Mouse (Mus musculus) neural tube, embryonic 15.5 days (tissue): ENCODE data around the gene Dek. TPM values are rescaled to one million over a fixed set of nuclear protein-coding genes. Genes with fewer than 3 reads are reported as not detected.

Source experiments
- ATAC-seq: fragments of 200-750 bp; cut with Nextera tagmentation; 2 replicates; pipeline ENCODE4 v1.8.0; 2017; ENCODE audit warnings: mild to moderate bottlenecking, moderate TSS enrichment, moderate library complexity; ENCODE audit not compliant: low FRiP score
- H3K27ac ChIP-seq: fragments of 300-500 bp; sonication (generic); replicated peaks from 2 replicates; pipeline ENCODE4 v1.5.1; 2015; ENCODE audit warnings: mild to moderate bottlenecking, inconsistent platforms
- H3K27me3 ChIP-seq: fragments of 300-500 bp; sonication (generic); replicated peaks from 2 replicates; pipeline ENCODE4 v1.6.1; 2015; ENCODE audit warnings: inconsistent platforms
- H3K36me3 ChIP-seq: fragments of 300-500 bp; sonication (generic); 2 replicates; pipeline ENCODE4 v1.6.1; 2015; ENCODE audit warnings: inconsistent platforms
- H3K4me1 ChIP-seq: fragments of 300-500 bp; sonication (generic); 2 replicates; pipeline ENCODE4 v1.6.1; 2015; ENCODE audit warnings: inconsistent platforms
- H3K4me2 ChIP-seq: fragments of 300-500 bp; sonication (generic); 2 replicates; pipeline ENCODE4 v1.6.1; 2015; ENCODE audit warnings: inconsistent platforms, mild to moderate bottlenecking, moderate library complexity
- H3K4me3 ChIP-seq: fragments of 300-500 bp; sonication (generic); replicated peaks from 2 replicates; pipeline ENCODE4 v1.5.1; 2015; ENCODE audit warnings: mild to moderate bottlenecking, inconsistent platforms
- H3K9ac ChIP-seq: fragments of 300-500 bp; sonication (generic); replicated peaks from 2 replicates; pipeline ENCODE4 v1.6.1; 2015; ENCODE audit warnings: mild to moderate bottlenecking, inconsistent platforms
- H3K9me3 ChIP-seq: fragments of 300-500 bp; sonication (generic); replicated peaks from 2 replicates; pipeline ENCODE4 v1.6.1; 2016; ENCODE audit warnings: inconsistent platforms
- WGBS: fragments of 180-500 bp; shearing (Covaris S2); methylation state at CpG from one replicate; pipeline ENCODE4 v1.1.7; 2015; ENCODE audit warnings: mixed read lengths; 5-methylcytosine and 5-hydroxymethylcytosine counted together
- polyA plus RNA-seq: library from polyadenylated mRNA; unstranded; fragments of >200 nt; fragmentation: Nextera tagmentation; extraction: Ambion mirVana; gene quantifications from 2 replicates; pipeline ENCODE4 v1.2.1, GENCODE M21; 2015

Dek gene
- polyA plus RNA-seq, 1 experiment from 2014 or later = 107 TPM

- 92% methylated on average over 8 of the region's 8 CpGs for WGBS
- ATAC-seq = no peak
- Histone ChIP-seq H3K36me3 (no peaks in the 10 kb centered on the region), H3K27ac (no peak overlapping the region), H3K27me3 (no peaks in the 10 kb centered on the region), H3K4me1 (no peaks in the 10 kb centered on the region), H3K9me3 (no peaks in the 10 kb centered on the region), H3K4me2 (no peak overlapping the region), H3K4me3 (no peak overlapping the region), H3K9ac (no peak overlapping the region)
Observed at GRCm38 (mm10) chr13:47133058-47133457, 27.1 kb upstream of the Dek start.

GRCm38 (mm10) chr13:47129090-47129489 lies 23.1 kb upstream of the Dek start:
- 65% methylated on average over 4 of the region's 4 CpGs for WGBS
- no peaks in the 10 kb centered on the region for H3K9me3 ChIP-seq

GRCm38 (mm10) chr13:47125595-47125994 lies 19.6 kb upstream of the Dek start:
- H3K9me3 ChIP-seq = no peaks in the 10 kb centered on the region
- 72% methylated on average over 5 of the region's 5 CpGs for WGBS
- ATAC-seq = no peak
- no peak overlapping the region for H3K9ac ChIP-seq
- no peak overlapping the region for H3K4me3 ChIP-seq
- H3K36me3 ChIP-seq = no peaks in the 10 kb centered on the region
- H3K4me2 ChIP-seq = no peak overlapping the region
- H3K27me3 ChIP-seq = peaks cover 17% of the 10 kb centered on the region; the same call in 1 of the 2 replicates
- no peak overlapping the region for H3K27ac ChIP-seq
- H3K4me1 ChIP-seq = peaks cover 20% of the 10 kb centered on the region

More at GRCm38 (mm10) chr13:47129090-47129489, 23.1 kb upstream of the Dek start:
- Histone ChIP-seq H3K4me3 (no peak overlapping the region), H3K9ac (no peak overlapping the region), H3K4me1 (no peaks in the 10 kb centered on the region), H3K27ac (no peak overlapping the region), H3K4me2 (no peak overlapping the region), H3K27me3 (no peaks in the 10 kb centered on the region), H3K36me3 (no peaks in the 10 kb centered on the region)
- ATAC-seq = no peak

- Histone ChIP-seq H3K36me3 (no peaks in the 10 kb centered on the region), H3K4me3 (no peak overlapping the region), H3K27me3 (peaks cover 17% of the 10 kb centered on the region; the same call in 1 of the 2 replicates), H3K4me2 (no peak overlapping the region), H3K4me1 (peaks cover 20% of the 10 kb centered on the region), H3K9me3 (no peaks in the 10 kb centered on the region), H3K27ac (no peak overlapping the region), H3K9ac (no peak overlapping the region)
- ATAC-seq = no peak
- WGBS = 86% methylated on average over 6 of the region's 6 CpGs
Observed at GRCm38 (mm10) chr13:47124986-47125385, 19.0 kb upstream of the Dek start.

GRCm38 (mm10) chr13:47124449-47124848 lies 18.4 kb upstream of the Dek start:
- Histone ChIP-seq H3K4me3 (no peak overlapping the region), H3K4me1 (peaks cover 20% of the 10 kb centered on the region), H3K27ac (no peak overlapping the region), H3K9me3 (no peaks in the 10 kb centered on the region), H3K36me3 (no peaks in the 10 kb centered on the region), H3K27me3 (peaks cover 17% of the 10 kb centered on the region; the same call in 1 of the 2 replicates), H3K9ac (no peak overlapping the region), H3K4me2 (no peak overlapping the region)
- no peak for ATAC-seq
- WGBS = 51% methylated on average over 3 of the region's 3 CpGs

GRCm38 (mm10) chr13:47122537-47123430 lies 16.8 kb upstream of the Dek start, which contains the start of gene Rnf144b:
Rnf144b (plus strand) TSS chr13:47122656.
- Histone ChIP-seq H3K4me1 (peaks cover 20% of the 10 kb centered on the region), H3K9me3 (no peaks in the 10 kb centered on the region), H3K27me3 (peaks cover 17% of the 10 kb centered on the region; the same call in 1 of the 2 replicates), H3K4me3 (peak within 1 kb of the TSS; percentile 51), H3K27ac (no peak within 1 kb of the TSS), H3K36me3 (no peaks in the 10 kb centered on the region), H3K4me2 (peak within 1 kb of the TSS; percentile 90), H3K9ac (peak within 1 kb of the TSS; percentile 49)
- peak; percentile 50 for ATAC-seq
- under 1% methylated on average over 55 of the region's 55 CpGs for WGBS

- peaks cover 20% of the 10 kb centered on the region for H3K4me1 ChIP-seq
- no peak overlapping the region for H3K27ac ChIP-seq
- peak overlapping the region; percentile 90 for H3K4me2 ChIP-seq
- no peaks in the 10 kb centered on the region for H3K9me3 ChIP-seq
- peaks cover 17% of the 10 kb centered on the region; the same call in 1 of the 2 replicates for H3K27me3 ChIP-seq
- no peaks in the 10 kb centered on the region for H3K36me3 ChIP-seq
- WGBS = 35% methylated on average over 12 of the region's 12 CpGs
- H3K4me3 ChIP-seq = peak overlapping the region; percentile 51
- H3K9ac ChIP-seq = no peak overlapping the region
- no peak for ATAC-seq
Observed at GRCm38 (mm10) chr13:47121333-47121889, 15.4 kb upstream of the Dek start.

- no peak overlapping the region for H3K4me2 ChIP-seq
- no peaks in the 10 kb centered on the region for H3K36me3 ChIP-seq
- 89% methylated on average over 3 of the region's 3 CpGs for WGBS
- H3K4me3 ChIP-seq = no peak overlapping the region
- no peak for ATAC-seq
- H3K4me1 ChIP-seq = no peaks in the 10 kb centered on the region
- no peak overlapping the region for H3K9ac ChIP-seq
- H3K27ac ChIP-seq = no peak overlapping the region
- H3K9me3 ChIP-seq = no peaks in the 10 kb centered on the region
- H3K27me3 ChIP-seq = peaks cover 2% of the 10 kb centered on the region; the same call in 1 of the 2 replicates
Observed at GRCm38 (mm10) chr13:47116000-47116399, 10.0 kb upstream of the Dek start.

GRCm38 (mm10) chr13:47112924-47113323 lies 6.9 kb upstream of the Dek start:
- WGBS = 75% methylated on average over 3 of the region's 3 CpGs
- Histone ChIP-seq H3K4me2 (no peak overlapping the region), H3K27ac (no peak overlapping the region), H3K36me3 (no peaks in the 10 kb centered on the region), H3K4me3 (no peak overlapping the region), H3K4me1 (no peaks in the 10 kb centered on the region), H3K27me3 (no peaks in the 10 kb centered on the region), H3K9me3 (no peaks in the 10 kb centered on the region), H3K9ac (no peak overlapping the region)
- ATAC-seq = no peak

GRCm38 (mm10) chr13:47112056-47112455 lies 6.1 kb upstream of the Dek start:
- no peak overlapping the region for H3K9ac ChIP-seq
- H3K4me3 ChIP-seq = no peak overlapping the region
- H3K4me1 ChIP-seq = peaks cover 1% of the 10 kb centered on the region; the same call in 1 of the 2 replicates
- no peak overlapping the region for H3K27ac ChIP-seq
- no peaks in the 10 kb centered on the region for H3K36me3 ChIP-seq
- H3K9me3 ChIP-seq = no peaks in the 10 kb centered on the region
- WGBS = 88% methylated on average over 3 of the region's 3 CpGs
- no peak for ATAC-seq
- H3K4me2 ChIP-seq = no peak overlapping the region
- no peaks in the 10 kb centered on the region for H3K27me3 ChIP-seq

- Histone ChIP-seq H3K9ac (no peak overlapping the region), H3K27me3 (no peaks in the 10 kb centered on the region), H3K9me3 (no peaks in the 10 kb centered on the region), H3K4me3 (no peak overlapping the region), H3K4me2 (no peak overlapping the region), H3K36me3 (no peaks in the 10 kb centered on the region), H3K4me1 (peaks cover 7% of the 10 kb centered on the region; the same call in 1 of the 2 replicates), H3K27ac (no peak overlapping the region)
- ATAC-seq = no peak
- WGBS = 85% methylated on average over 3 of the region's 3 CpGs
Observed at GRCm38 (mm10) chr13:47111185-47111584, 5.2 kb upstream of the Dek start.

GRCm38 (mm10) chr13:47109239-47109638 lies 3.2 kb upstream of the Dek start:
- no peaks in the 10 kb centered on the region for H3K9me3 ChIP-seq
- H3K4me3 ChIP-seq = no peak overlapping the region
- H3K9ac ChIP-seq = no peak overlapping the region
- no peak for ATAC-seq
- H3K4me1 ChIP-seq = peaks cover 14% of the 10 kb centered on the region
- H3K4me2 ChIP-seq = no peak overlapping the region
- H3K36me3 ChIP-seq = no peaks in the 10 kb centered on the region
- 71% methylated on average over 2 of the region's 2 CpGs for WGBS
- H3K27ac ChIP-seq = no peak overlapping the region
- H3K27me3 ChIP-seq = no peaks in the 10 kb centered on the region
